ENCODE assay signal across 8 mouse cellular contexts in genomic region chr10:42501775-42502348, GRCm38 (mm10). TPM values are rescaled to one million over a fixed set of nuclear protein-coding genes. Genes with fewer than 3 reads are reported as not detected.
DNase-seq lines count a peak whose midpoint lies in the region; ATAC-seq lines count a peak whose summit lies in the region.

Snx3 (plus strand) TSS chr10:42502030.

- peak; percentile 92 for ATAC-seq in common myeloid progenitor, adult 5-6 weeks (replicated peaks; ENCODE audit: low read depth, poor library complexity, severe bottlenecking)

- peak within 1 kb of the TSS; percentile 97 for H3K4me3 ChIP-seq in megakaryocyte, embryonic 14.5 days (replicated peaks)

- H3K4me1 ChIP-seq in megakaryocyte, embryonic 14.5 days, result peaks cover 40% of the 10 kb centered on the region

- peaks cover 21% of the 10 kb centered on the region for H3K36me3 ChIP-seq in megakaryocyte, embryonic 14.5 days (replicated peaks; ENCODE audit: low read length)

- H3K27me3 ChIP-seq in megakaryocyte, embryonic 14.5 days (replicated peaks), result no peaks in the 10 kb centered on the region

- peak; percentile 99 for DNase-seq in ZHBTc4 (ENCODE audit: low read depth, low spot score)
- DNase-seq in gastrocnemius, adult 8-10 months (ENCODE audit: low spot score in 2 of 2), result peak; percentile 97 to 99
- DNase-seq in hindlimb bud, embryonic 11.5 days (ENCODE audit: extremely low spot score, low read depth, low spot score), result peak; percentile 81
- DNase-seq in left cerebral cortex, adult 8-10 months (ENCODE audit: low spot score in 2 of 2), result peak; percentile 88 to 97
- peak; percentile 98 for DNase-seq in right cerebral cortex, postnatal 10 days (ENCODE audit: low spot score in 2 of 2)
- peak; percentile 91 to 98 for DNase-seq in urinary bladder, postnatal 36 days (ENCODE audit: low spot score in 2 of 2)

- H3K9me3 ChIP-seq in megakaryocyte, embryonic 14.5 days, result peaks cover 6% of the 10 kb centered on the region; the same call in 1 of the 2 replicates

RNA-seq across cellular contexts. Expression of gene Snx3, which starts in this region (rescaled TPM):
- total RNA-seq in common myeloid progenitor, adult 5-6 weeks (2017), result 94.6 and 119 TPM in 2 replicates
- 100 to 1,000 TPM; 150 to 170 (median 157) TPM for total RNA-seq in gastrocnemius, adult 8-10 months (2022)
- 100 to 1,000 TPM; 174 to 195 (median 178) TPM for total RNA-seq in left cerebral cortex, adult 8-10 months (2022)
- 155 and 278 TPM in 2 replicates for polyA plus RNA-seq in megakaryocyte, embryonic 14.5 days (2012; ENCODE audit: insufficient read depth, low replicate concordance)

Comparison
In these comparisons a context has a peak if more than half of its experiments do, and no peak if none do; other contexts are left out.
1. Peak in every context shown above with its lines: DNase-seq, ATAC-seq and H3K4me3 ChIP-seq.